Mouse (Mus musculus): ENCODE data around the gene Saa1. TPM values are rescaled to one million over a fixed set of nuclear protein-coding genes. Genes with fewer than 3 reads are reported as not detected.
A peak's percentile ranks its signal among the peaks of the same experiment; 100 is the strongest.
"Not testable (repeated sequence)": the region's sequence is repeated elsewhere in the genome, so short reads cannot be mapped to it uniquely, and the experiment has no call there.

Gene Saa1
- 0.23 TPM in 1 of 2 replicates, not detected in the other for polyA plus RNA-seq (2012; rRNA removed)

DNA sequence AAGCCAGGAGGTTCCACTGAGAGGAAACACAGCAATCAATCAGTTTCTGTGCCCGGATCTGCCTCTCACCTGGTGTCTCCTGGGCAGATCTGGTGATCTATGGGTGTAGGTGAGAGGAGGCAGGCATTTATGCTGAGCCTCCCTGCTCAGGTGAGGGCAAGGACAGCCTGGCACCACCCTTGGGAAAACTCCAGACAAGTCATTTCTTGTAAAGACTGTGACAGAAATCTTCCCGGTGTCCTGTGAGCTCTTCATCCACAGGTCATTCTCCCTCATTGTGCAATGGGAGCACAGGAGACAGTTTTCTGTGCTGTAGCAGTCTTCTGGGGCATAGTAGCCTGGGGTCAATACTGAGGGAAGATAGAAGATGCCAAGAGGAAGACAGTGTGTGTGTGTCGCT, at the start of gene Saa1:
Gene Saa1, minus strand, starts transcription at position 101 of the 400 bp plus-strand sequence.
- DNase-seq (ENCODE audit: low read depth), result peak; percentile 31

DNA sequence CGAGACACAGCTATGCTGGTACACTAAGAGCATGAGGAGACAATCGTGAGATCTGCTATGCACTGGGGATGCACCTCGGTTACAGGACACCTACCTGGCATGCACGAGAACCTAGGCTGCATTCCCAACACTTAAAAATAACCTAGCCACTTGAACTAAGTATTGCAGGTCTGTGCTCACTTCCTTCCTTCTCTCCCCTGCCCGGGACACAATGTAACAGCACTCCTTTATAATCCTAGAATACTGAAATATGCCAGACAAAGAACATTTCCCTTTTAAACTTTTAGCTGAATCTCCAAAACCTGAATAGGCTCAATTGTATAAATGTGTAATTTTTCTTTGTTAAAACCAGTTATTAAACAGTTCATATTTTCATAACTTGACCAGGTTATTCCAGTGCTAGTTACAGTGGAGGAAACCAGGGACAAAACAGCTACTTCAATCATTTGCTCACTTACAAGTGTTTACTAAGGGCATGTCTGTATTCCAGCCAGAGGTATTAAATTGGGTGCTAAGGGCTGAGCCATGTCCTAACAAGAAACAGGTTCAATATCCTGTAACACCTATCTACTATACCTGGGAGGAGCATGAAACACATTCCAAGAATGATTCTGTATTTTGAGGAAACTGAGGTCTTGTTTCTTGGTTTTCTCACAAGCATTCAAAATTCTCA, 46.5 kb upstream of the Saa1 start:
- DNase-seq (ENCODE audit: low read depth), result no peak

DNA sequence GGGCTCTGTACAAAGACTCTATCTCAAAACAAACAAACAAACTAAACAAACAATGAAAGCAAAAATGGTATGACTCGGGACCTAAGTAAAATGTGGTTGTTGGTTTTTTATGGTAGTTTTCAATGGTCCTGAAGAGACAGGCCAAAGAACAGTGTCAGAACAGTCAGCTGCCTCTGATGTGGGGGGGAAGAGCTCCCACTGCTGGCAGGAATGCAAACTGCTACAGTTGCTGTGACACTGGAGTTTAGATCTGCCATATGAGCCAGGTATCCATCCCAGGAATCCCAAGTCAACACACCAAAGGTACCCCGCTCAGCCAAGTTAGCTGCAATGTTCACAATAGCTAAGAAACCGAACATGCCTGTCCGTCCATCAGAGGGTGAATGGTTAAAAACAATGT, 27.9 kb upstream of the Saa1 start:
- DNase-seq (ENCODE audit: low read depth), result no peak

DNA sequence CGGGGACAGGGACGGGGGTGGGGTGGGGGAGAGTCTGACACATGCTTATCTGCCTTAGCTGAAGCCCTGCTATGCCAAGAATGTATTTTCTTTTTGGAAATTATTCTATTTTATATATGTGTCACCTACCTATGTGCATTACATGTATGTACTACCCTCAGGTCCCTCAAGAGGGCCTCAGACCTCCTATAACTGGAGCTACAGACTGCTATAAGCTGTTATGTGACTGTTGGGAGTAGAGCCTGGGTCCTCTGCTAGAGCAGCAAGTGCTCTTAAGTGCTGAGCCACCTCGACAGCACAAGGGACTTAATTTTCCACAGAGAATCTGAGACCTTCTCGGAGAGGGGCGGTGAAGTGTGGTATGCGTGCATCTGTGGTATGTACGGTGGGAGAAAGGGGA, 25.7 kb upstream of the Saa1 start:
- no peak for DNase-seq (ENCODE audit: low read depth)

DNA sequence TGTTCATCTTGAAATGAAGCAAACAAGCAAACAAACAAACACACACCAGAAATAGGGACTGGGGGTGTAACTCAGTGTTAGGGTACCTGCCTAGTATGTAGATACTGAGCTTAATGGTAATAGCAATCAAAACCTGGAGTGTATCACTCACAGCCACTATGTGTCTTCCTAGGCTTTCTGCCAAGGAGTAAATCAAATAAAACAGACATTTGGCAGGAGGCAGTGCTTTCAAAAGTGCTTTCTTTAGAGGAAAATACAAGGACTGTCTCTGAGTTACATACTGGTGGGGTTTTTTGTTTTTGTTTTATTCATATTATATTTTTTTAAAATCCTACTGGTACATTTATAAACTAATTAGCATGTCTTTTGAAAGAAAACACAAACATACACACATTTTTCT, 24.6 kb upstream of the Saa1 start:
- DNase-seq (ENCODE audit: low read depth), result no peak

DNA sequence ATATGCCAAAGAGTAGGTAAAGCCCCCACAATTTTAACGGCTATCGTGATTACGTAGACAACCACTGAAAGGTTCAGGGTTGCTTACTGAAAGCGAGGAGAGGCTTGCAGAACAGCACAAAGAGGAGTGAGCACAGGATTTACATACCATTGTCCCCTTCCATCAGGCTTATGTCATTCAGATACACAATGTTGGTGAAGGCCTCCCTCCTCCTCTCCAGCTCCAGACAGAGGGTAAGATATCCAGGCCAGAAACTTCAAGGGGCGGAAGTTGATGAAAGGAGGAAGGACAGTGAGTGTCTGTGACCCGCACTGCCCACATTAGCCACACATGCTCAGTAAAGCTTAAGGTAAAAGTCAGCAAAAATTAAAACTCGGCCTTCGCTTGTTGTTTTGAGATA, 21.9 kb upstream of the Saa1 start:
- no peak for DNase-seq (ENCODE audit: low read depth)

DNA sequence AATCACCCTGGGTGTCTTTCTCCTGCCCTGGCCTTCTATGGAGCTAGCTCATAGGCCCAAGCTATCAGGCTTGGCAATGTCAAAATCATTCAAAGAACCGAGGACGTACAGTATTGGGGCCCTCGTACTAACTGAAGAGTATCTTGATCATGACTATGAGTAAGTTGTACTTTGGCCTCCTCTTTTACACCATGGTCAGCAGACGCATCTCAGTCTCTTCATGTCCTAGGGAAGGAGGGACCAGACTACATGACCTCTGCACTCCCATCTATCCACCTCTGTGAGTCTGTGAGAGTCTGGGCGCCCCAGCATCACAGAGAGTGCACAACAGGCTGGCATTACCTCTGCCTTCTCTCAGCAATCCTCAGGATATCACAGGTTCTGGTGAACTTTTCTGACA, 19.8 kb upstream of the Saa1 start:
- DNase-seq (ENCODE audit: low read depth), result no peak

DNA sequence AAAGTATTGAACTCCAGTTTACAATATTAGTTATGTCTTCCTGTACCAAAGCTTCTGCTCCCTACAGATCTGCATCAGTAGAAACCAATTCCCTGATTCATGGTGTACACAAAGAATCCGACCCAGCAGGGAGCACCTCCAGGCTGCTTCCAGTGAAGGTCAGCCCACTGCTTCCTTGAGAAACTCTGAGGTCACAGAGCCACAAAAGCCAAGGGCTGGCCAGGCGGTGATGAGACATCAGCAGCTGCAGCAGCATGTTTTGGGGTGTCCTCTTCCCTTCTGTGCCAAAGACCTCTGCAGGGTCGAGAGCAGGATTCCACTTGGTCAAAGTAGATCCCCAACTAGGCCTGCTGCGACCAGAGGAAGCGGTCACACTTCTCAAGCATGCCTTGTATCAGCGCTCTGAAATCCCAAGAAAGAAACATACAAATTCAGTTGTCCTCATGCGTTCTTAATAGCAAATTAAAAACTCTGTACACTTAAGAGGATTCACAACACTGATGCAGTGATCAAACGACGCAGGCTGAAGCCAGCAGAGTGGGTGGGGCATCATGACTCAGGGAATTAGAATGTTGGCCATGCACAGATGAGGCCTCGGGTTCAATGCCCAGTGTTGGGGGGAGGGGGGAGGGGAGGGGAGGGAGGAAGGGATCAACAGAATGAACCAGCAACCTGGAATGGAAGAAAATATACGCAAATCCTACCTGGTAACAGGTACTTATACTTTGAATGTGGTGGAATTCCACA, 18.4 kb upstream of the Saa1 start:
- no peak for DNase-seq (ENCODE audit: low read depth)

DNA sequence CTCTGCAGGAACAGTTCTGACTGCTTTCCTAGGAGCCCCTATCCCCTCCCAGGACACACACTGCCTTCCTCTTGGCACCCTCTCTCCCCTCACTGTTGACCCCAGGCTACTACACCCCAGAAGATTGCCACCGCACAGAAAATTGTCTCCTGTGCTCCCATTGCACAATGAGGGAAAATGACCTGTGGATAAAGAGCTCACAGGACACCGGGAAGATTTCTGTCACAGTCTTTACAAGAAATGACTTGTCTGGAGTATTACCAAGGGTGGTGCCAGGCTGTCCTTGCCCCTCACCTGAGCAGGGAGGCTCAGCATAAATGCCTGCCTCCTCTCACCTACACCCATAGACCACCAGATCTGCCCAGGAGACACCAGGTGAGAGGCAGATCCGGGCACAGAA, 8.7 kb upstream of the Saa1 start, which contains the start of gene Saa2:
Gene Saa2, plus strand, starts transcription at position 301 of the 400 bp plus-strand sequence.
- no peak for DNase-seq (ENCODE audit: low read depth)

DNA sequence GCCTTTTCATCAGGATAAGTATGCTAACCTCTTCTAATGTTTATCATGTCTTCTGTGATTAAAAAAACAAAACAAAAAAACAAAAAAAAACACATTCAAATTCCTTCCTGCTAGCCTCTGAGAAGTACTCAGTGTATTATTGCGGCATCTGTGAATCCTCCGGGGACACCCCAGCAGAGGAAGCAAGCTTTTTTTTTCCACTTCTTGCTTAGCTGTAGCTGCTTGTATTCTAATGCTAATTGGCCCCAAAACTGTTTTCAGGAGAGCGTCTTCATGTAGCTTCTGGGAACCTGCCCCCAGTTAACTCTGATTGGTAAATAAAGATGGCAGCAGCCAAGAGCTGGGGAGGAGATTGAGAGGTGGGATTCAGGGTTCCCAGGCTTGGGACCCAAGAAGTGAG, 5.7 kb upstream of the Saa1 start:
- no peak for DNase-seq (ENCODE audit: low read depth)

DNA sequence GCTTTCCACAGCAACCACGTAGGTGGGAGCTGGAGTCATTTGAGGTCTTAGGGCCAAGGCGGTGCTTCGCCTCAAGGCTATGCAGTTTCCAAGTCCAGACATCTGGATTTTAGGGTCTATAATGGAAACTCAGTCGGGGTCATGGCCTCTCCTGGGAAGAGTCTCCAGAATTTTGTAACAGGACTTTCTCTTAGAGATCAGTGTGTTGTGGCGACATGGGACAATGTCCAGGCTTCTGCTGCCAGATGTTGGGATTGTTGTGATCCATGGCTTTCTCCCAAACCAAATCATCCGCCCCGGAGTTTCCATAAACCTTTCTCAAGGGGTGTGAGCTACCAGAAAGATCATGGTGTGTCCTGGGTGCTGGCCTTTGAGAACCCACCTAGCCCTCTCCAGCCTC, 3.6 kb upstream of the Saa1 start:
- DNase-seq (ENCODE audit: low read depth), result peak; percentile 62

DNA sequence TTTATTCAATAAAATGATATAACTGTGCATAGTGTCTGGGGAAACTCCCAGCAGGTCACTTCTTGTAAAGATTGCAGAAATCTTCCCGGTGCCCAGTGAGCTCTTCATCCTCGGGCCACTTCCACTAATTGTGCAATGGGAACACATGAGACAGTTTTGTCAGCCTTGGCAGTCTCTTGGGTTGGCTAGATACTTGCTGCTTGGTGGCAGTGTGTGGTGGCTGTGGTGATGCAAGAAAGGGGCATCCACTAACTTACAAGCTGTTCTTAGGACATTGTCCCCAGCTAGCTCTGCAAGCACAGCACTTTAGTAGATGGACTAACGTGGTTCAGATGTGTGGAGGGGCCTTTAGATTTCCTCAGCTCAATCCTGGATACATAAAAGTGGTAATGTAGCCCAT, 3.0 kb upstream of the Saa1 start:
- peak; percentile 93 for DNase-seq (ENCODE audit: low read depth)

DNA sequence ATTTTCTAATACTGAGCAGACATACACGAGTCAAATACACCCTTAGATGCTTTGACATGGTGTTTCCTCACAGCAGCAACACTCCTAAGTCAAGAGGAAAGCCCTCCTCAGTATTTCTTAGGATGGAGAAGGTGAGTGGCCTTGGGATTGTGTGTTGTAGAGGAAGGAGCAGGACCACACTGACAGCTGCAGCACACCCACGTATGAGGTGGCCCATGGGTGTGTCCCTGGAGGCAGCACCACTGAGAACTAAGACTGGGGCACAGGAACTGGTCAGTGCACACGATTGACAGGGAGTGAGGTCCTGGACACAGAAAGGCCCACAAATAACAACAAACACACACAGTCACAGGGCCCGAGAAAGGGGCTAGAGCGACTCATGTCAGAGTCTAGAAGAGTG, 2.7 kb downstream of the Saa1 start:
- not testable (repeated sequence) for DNase-seq (ENCODE audit: low read depth)

DNA sequence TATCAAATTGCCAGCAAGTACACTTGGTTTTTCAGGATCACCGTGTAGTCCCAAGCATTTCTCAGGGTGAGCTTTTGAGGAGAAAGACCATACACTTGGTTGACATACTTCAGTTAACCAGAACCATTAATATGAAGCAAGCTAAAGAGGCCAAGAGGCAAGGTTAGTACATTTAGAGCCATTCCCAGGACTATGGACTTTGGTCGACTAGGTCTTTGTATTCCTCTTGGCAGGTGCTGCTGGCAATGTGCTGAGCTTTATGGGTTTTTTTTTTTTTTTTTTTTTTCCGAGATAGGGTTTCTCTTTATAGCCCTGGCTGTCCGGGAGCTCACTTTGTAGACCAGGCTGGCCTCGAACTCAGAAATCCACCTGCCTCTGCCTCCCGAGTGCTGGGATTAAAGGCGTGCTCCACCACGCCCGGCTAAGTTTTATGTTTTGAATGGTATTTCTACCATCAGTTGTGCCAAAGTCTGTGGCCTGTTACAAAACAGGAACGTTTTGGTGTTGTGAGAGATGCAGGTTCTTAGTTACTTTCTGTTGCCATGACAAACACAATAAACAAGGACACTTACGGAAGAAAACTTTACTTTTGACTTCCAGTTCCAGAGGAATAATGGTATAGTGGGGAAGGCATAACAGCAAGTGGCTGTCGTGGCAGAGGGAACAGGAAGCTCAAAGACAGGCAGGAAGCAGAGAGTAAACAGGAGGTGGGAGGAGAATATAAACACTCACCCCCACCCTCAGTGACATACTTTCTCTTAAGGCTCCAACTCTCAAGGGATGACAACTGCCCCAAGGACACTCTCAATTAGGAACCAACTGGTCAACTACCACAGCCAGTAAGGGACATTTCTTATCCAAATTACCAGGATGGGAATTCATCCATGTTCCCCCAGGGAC, 4.0 kb downstream of the Saa1 start:
- DNase-seq (ENCODE audit: low read depth), result no peak

DNA sequence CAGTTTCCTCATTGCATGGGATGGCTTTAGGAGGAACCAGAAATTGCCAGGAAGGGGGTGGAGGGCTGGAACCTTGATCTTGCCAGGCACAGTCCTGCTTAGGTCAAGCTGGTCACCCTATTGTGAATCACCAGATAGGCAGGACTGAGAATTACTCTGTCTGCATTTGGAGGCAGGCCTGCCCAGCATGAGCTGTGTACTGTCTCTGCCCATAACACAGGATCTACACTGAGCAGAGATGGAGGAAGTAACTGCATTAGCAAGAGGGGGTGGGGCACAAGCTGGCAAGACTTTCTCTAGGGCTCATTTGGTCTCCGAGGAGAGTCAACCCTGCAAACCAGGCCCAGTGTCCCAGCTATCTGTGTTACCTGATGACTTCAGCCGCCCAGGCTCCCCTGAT, 7.8 kb downstream of the Saa1 start:
- DNase-seq (ENCODE audit: low read depth), result no peak

DNA sequence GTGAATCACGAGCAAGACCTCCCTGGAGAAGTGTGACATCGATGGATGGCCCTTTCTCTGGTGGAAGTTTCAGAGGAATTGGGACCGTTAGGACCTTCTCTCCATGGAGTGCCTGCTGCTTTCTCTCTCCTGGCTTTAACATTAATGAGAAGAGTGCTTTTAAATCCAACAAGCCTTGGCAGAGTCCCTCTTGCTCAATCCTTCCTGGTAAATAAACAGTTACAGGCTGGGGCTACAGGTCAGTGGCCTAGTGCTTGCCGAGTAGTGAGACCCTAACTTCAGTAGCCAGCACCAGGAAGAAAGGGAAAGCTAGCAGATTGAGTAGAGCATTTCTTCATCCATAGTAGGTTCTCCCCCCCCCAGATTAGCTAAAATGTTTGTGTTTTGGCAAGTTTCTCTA, 10.3 kb downstream of the Saa1 start, which contains the start of gene Saa4:
Gene Saa4, minus strand, starts transcription at position 146 of the 400 bp plus-strand sequence.
- DNase-seq (ENCODE audit: low read depth), result no peak

DNA sequence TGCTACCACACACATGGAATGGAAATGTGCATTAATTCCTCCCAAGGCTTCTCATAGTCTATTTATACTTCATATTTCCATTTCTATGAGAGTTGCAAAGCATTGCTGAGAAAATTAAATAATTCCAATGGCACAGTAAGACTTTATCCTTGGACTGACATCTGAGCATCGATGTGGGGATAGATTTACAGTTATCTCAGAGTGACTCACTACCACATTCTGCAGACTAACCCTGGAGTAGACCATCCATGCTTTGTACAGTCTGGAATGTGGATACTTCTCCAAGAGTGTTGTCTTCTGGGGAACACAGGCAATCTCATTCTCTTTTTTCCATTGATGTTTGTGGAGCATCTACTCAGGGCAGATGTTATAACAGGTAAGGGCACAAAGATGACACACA, 15.2 kb downstream of the Saa1 start:
- no peak for DNase-seq (ENCODE audit: low read depth)

DNA sequence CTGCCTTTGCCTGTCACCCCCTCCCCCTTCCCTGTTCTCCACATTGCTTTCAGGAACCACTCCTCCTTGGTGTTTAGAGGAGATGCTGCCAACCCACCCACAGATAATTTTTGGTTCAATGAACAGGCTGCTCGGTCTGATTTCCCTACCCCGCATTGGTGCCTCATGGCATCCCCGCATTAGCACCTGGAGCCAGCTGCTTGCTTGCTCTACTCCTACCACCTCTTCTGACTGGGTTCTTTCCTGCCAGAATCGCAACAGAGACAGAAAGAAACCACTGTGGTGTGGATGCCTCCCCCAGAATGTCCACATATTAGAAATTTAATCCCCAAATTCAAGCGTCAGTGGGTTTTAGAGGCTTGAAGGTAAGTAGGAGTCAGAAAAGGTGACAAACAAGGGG, 18.4 kb downstream of the Saa1 start:
- no peak for DNase-seq (ENCODE audit: low read depth)

DNA sequence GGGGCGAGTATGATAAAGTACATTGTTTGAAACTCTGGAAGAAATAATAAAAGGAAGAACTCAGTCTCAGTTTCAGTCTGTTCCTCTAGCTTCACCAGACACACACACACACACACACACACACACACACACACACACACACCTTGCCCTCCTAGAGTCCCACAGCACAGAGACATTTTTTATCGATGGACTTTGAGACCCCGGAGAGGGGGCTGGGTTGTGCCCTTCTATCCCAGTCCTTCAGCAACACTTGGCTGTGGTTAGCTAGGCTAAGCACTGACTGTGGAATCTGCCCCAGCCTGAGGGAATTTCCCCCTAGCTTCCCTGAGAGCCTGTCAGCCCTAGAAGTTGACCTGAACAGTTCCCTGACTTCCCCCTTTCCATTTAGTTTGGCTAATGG, 18.9 kb downstream of the Saa1 start:
- DNase-seq (ENCODE audit: low read depth), result no peak

DNA sequence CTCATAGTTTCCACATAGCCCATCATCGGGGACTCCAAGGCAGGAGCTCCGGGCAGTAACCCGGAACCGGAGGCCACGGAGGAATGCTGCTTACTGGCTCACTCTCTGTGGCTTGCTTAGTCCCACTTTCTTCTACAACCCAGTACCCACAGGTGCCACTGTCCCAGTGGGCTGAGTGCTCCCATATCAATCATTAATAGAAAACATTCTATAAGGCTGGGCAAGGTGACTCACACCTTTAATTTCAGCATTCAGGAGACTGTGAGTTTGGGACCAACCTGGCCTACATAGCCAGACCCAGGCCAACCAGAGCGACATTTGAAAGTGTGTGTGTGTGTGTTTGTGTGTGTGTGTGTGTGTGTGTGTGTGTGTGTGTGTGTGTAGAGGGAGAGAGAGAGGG, 19.4 kb downstream of the Saa1 start:
- DNase-seq (ENCODE audit: low read depth), result no peak

DNA sequence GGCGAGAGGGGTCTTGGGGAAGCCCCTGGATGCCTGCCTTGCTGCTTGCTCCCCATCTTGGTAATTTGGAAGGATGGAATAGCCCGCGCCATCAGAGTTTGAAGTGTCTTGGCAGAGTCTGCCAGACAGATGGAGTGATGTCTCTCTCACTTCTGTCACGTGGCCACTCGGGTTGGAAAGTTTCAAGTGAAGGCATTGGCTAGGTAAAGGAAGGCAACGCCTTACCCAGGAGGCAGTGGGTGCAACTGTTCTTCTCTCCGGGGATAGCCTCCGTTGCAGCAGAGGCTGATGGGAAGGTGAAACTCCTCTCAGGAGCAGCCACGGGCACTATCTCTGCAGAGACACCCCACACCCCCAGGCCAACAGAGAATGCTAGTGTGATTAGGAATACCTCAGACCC, 22.3 kb downstream of the Saa1 start:
- no peak for DNase-seq (ENCODE audit: low read depth)

DNA sequence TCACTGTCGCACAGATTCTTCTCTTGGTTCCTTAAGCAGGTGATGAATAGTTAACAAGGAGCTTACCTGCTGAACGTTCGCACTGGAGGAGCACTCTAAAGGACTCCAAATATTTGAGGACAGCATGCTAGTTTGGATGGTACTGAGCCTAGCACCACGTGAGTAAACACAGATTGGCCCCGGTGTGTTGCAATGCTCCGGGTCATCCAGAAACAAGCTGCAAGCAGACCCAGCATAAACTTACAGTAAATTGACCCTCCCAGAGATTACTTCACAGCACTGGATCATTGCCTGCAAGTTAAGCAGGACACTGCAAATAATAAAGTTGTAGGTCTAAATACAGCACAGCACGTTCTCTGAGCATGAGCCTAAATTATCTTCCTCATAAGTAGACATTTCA, 23.3 kb downstream of the Saa1 start:
- DNase-seq (ENCODE audit: low read depth), result peak; percentile 64

Measured in gonadal fat pad, adult 2 months (tissue).